In genomic region chr5:117158335-117159018, GRCm38 (mm10) we compare ENCODE assay signal across 9 mouse cellular contexts. TPM values are rescaled to one million over a fixed set of nuclear protein-coding genes. Genes with fewer than 3 reads are reported as not detected.
A peak's percentile ranks its signal among the peaks of the same experiment; 100 is the strongest.
DNase-seq lines count a peak whose midpoint lies in the region; ATAC-seq and TF ChIP-seq lines count a peak whose summit lies in the region.
"Had no signal": no experiment of that assay in that cellular context is flagged by ENCODE, and none has a peak within 500 bp of the region (broad histone marks: within the 10 kb centered on the region; RNA-seq: fewer than 3 reads in every experiment).

No protein-coding gene starts in this region.

- H3K9me3 ChIP-seq in midbrain, postnatal 0 days (ENCODE audit: low read length) = no peaks in the 10 kb centered on the region

- peak; percentile 53 for DNase-seq in layer of hippocampus, adult 11-12 months (ENCODE audit: low spot score)
- no peak for DNase-seq in layer of hippocampus, adult 8-10 months (ENCODE audit: low spot score in 2 of 2)
- DNase-seq in kidney, adult 18-20 months = peak; percentile 27
- no peak for DNase-seq in midbrain, postnatal 0 days (ENCODE audit: low spot score)
- no peak for DNase-seq in frontal cortex, postnatal 14 days (ENCODE audit: low spot score in 2 of 2)

- WGBS in midbrain, postnatal 0 days = 81% methylated on average over 7 of the region's 7 CpGs

- H3K27me3 ChIP-seq in midbrain, postnatal 0 days (ENCODE audit: insufficient read depth, low read length) = no peaks in the 10 kb centered on the region
- H3K27me3 ChIP-seq: neural tube, embryonic 12.5 days had no signal

- peak; percentile 90 for ATAC-seq in megakaryocyte, adult 5-6 weeks (ENCODE audit: poor library complexity, severe bottlenecking)
- ATAC-seq in midbrain, postnatal 0 days (ENCODE audit: low FRiP score) = no peak
- no peak for ATAC-seq in megakaryocyte-erythroid progenitor cell, adult 5-6 weeks (replicated peaks; ENCODE audit: low FRiP score, low TSS enrichment, poor library complexity, severe bottlenecking)

- no peaks in the 10 kb centered on the region for H3K36me3 ChIP-seq in midbrain, postnatal 0 days (ENCODE audit: insufficient read depth, low read length)
- H3K36me3 ChIP-seq: neural tube, embryonic 12.5 days had no signal

- peaks cover 49% of the 10 kb centered on the region for H3K4me1 ChIP-seq in bone marrow macrophage, adult 2 months (ENCODE audit: control insufficient read depth, insufficient read depth, low read length)
- no peaks in the 10 kb centered on the region for H3K4me1 ChIP-seq in midbrain, postnatal 0 days (ENCODE audit: insufficient read depth, low read length)
- H3K4me1 ChIP-seq: neural tube, embryonic 12.5 days had no signal

- no peak for TF ChIP-seq CTCF in bone marrow macrophage, adult 2 months (IDR thresholded peaks at IDR 0.05; ENCODE audit: low read depth, low read length)
- no peak for TF ChIP-seq CTCF in midbrain, postnatal 0 days (IDR thresholded peaks at IDR 0.05)

- peak overlapping the region; percentile 23; the same call in 1 of the 2 replicates for H3K4me3 ChIP-seq in bone marrow macrophage, adult 2 months (ENCODE audit: insufficient read depth, low read length)
- H3K4me3 ChIP-seq in midbrain, postnatal 0 days (ENCODE audit: low read depth, low read length) = no peak overlapping the region
- H3K4me3 ChIP-seq: neural tube, embryonic 12.5 days had no signal

- H3K4me2 ChIP-seq in midbrain, postnatal 0 days (ENCODE audit: low read depth, low read length, poor library complexity, severe bottlenecking) = no peak overlapping the region
- H3K4me2 ChIP-seq: neural tube, embryonic 12.5 days had no signal

- H3K27ac ChIP-seq in bone marrow macrophage, adult 2 months (ENCODE audit: insufficient read depth, low read depth, low read length) = peak overlapping the region; percentile 95
- no peak overlapping the region for H3K27ac ChIP-seq in midbrain, postnatal 0 days (ENCODE audit: low read depth, low read length)
- H3K27ac ChIP-seq: neural tube, embryonic 12.5 days had no signal

- no peak overlapping the region for H3K9ac ChIP-seq in midbrain, postnatal 0 days (replicated peaks; ENCODE audit: low read length, poor library complexity, severe bottlenecking)
- H3K9ac ChIP-seq: neural tube, embryonic 12.5 days had no signal

- no peak for TF ChIP-seq POLR2A in bone marrow macrophage, adult 2 months (IDR thresholded peaks at IDR 0.05; ENCODE audit: borderline replicate concordance, low read depth, low read length)

RNA-seq across cellular contexts. Expression of gene Taok3, which starts 38.5 kb away (rescaled TPM):
- 10 to 100 TPM; 55.8 to 65.4 (median 61.2) TPM for total RNA-seq in layer of hippocampus, adult 8-10 months (2022)
- 110 and 112 TPM in 2 replicates for polyA plus RNA-seq in bone marrow macrophage, adult 2 months (2012; ENCODE audit: insufficient read depth, insufficient read length, missing spikeins)
- total RNA-seq in megakaryocyte, adult 5-6 weeks (2015) = 73.8 and 80.2 TPM in 2 replicates
- 57.5 and 72.8 TPM in 2 replicates for total RNA-seq in megakaryocyte, adult 5-6 weeks (2017)
- total RNA-seq in midbrain, postnatal 0 days (2014; rRNA removed) = 30.1 and 35.5 TPM in 2 replicates
- polyA plus RNA-seq in midbrain, postnatal 0 days (2015; fragmentation: Nextera tagmentation; extraction: Ambion mirVana) = 61.9 and 65.1 TPM in 2 replicates
- total RNA-seq in megakaryocyte-erythroid progenitor cell, adult 5-6 weeks (2014; fragmentation: Nextera tagmentation) = 92.8 and 105 TPM in 2 replicates
- 79.4 and 88.0 TPM in 2 replicates for total RNA-seq in megakaryocyte-erythroid progenitor cell, adult 5-6 weeks (2017)

RNA-seq across cellular contexts. Expression of gene Suds3, which starts 42.6 kb away (rescaled TPM):
- 100 to 1,000 TPM; 110 to 124 (median 116) TPM for total RNA-seq in layer of hippocampus, adult 8-10 months (2022)
- 50.7 and 51.4 TPM in 2 replicates for polyA plus RNA-seq in bone marrow macrophage, adult 2 months (2012; ENCODE audit: insufficient read depth, insufficient read length, missing spikeins)
- total RNA-seq in megakaryocyte, adult 5-6 weeks (2015) = 18.0 and 18.8 TPM in 2 replicates
- 93.5 and 102 TPM in 2 replicates for total RNA-seq in megakaryocyte, adult 5-6 weeks (2017)
- 91.5 and 95.0 TPM in 2 replicates for total RNA-seq in midbrain, postnatal 0 days (2014; rRNA removed)
- 63.9 and 70.9 TPM in 2 replicates for polyA plus RNA-seq in midbrain, postnatal 0 days (2015; fragmentation: Nextera tagmentation; extraction: Ambion mirVana)
- total RNA-seq in megakaryocyte-erythroid progenitor cell, adult 5-6 weeks (2014; fragmentation: Nextera tagmentation) = 47.7 and 59.1 TPM in 2 replicates
- total RNA-seq in megakaryocyte-erythroid progenitor cell, adult 5-6 weeks (2017) = 106 and 110 TPM in 2 replicates

Comparison
In these comparisons a context has a peak if more than half of its experiments do, and no peak if none do; other contexts are left out.
1. DNase-seq: peak in layer of hippocampus, adult 11-12 months (single experiment) and kidney, adult 18-20 months (single experiment); none in layer of hippocampus, adult 8-10 months (0 of 2), midbrain, postnatal 0 days (single experiment) and frontal cortex, postnatal 14 days (0 of 2).